Comparison of ENCODE assay signal across 29 mouse cellular contexts in genomic region chr3:143134528-143134927, GRCm38 (mm10).
DNase-seq lines count a peak whose midpoint lies in the region; ATAC-seq lines count a peak whose summit lies in the region.
"Had no signal": no experiment of that assay in that cellular context is flagged by ENCODE, and none has a peak within 500 bp of the region (broad histone marks: within the 10 kb centered on the region; RNA-seq: fewer than 3 reads in every experiment).

No protein-coding gene starts in this region.

- no peaks in the 10 kb centered on the region for H3K27me3 ChIP-seq in forebrain, embryonic 13.5 days
- no peaks in the 10 kb centered on the region for H3K27me3 ChIP-seq in forebrain, embryonic 11.5 days (ENCODE audit: control insufficient read depth, insufficient read depth, low read length)
- no peaks in the 10 kb centered on the region for H3K27me3 ChIP-seq in hindbrain, embryonic 14.5 days (ENCODE audit: control insufficient read depth, insufficient read depth, low read length)
- no peaks in the 10 kb centered on the region for H3K27me3 ChIP-seq in hindbrain, embryonic 10.5 days (ENCODE audit: insufficient read depth, poor library complexity, severe bottlenecking)
- no peaks in the 10 kb centered on the region for H3K27me3 ChIP-seq in neural tube, embryonic 13.5 days
- no peaks in the 10 kb centered on the region for H3K27me3 ChIP-seq in intestine, embryonic 16.5 days (replicated peaks; ENCODE audit: control insufficient read depth, insufficient read depth, low read length)
- H3K27me3 ChIP-seq: CH12.LX; embryonic facial prominence, embryonic 13.5 days; heart, embryonic 13.5 days; hindbrain, embryonic 12.5 days; Patski had no signal

- no peaks in the 10 kb centered on the region for H3K36me3 ChIP-seq in forebrain, embryonic 13.5 days (ENCODE audit: poor library complexity, severe bottlenecking)
- H3K36me3 ChIP-seq in forebrain, embryonic 11.5 days (ENCODE audit: control insufficient read depth, insufficient read depth, low read length): no peaks in the 10 kb centered on the region
- H3K36me3 ChIP-seq in hindbrain, embryonic 14.5 days (replicated peaks; ENCODE audit: control insufficient read depth, insufficient read depth): no peaks in the 10 kb centered on the region
- H3K36me3 ChIP-seq in hindbrain, embryonic 10.5 days: no peaks in the 10 kb centered on the region
- H3K36me3 ChIP-seq in neural tube, embryonic 13.5 days: no peaks in the 10 kb centered on the region
- no peaks in the 10 kb centered on the region for H3K36me3 ChIP-seq in intestine, embryonic 16.5 days (ENCODE audit: control insufficient read depth, insufficient read depth, low read length)
- H3K36me3 ChIP-seq: embryonic facial prominence, embryonic 10.5 days; embryonic facial prominence, embryonic 13.5 days; G1E; heart, embryonic 10.5 days; heart, embryonic 13.5 days; hindbrain, embryonic 12.5 days had no signal

- no peak for DNase-seq in forebrain, embryonic 11.5 days (ENCODE audit: low spot score)
- no peak for DNase-seq in hindbrain, embryonic 14.5 days (ENCODE audit: low spot score)
- no peak for DNase-seq in hindbrain, embryonic 10.5 days (ENCODE audit: low spot score)
- no peak for DNase-seq in cerebellum, adult 11-12 months
- DNase-seq: adrenal gland, postnatal 10 days; adrenal gland, postnatal 36 days; B cell, adult 2 months; cerebellum, adult 11 months; cerebellum, adult 8-10 months; cerebellum, postnatal 10 days; cerebellum, postnatal 36 days; embryo, embryonic 11 days; gastrocnemius, postnatal 25 days; heart, adult 2 months; heart, postnatal 14 days; heart, postnatal 4 days; kidney, adult 11 months had no signal

- H3K4me1 ChIP-seq in forebrain, embryonic 13.5 days: no peaks in the 10 kb centered on the region
- no peaks in the 10 kb centered on the region for H3K4me1 ChIP-seq in forebrain, embryonic 11.5 days (replicated peaks; ENCODE audit: control insufficient read depth, insufficient read depth, low read length)
- no peaks in the 10 kb centered on the region for H3K4me1 ChIP-seq in hindbrain, embryonic 14.5 days (replicated peaks; ENCODE audit: control insufficient read depth, insufficient read depth, low read length)
- no peaks in the 10 kb centered on the region for H3K4me1 ChIP-seq in hindbrain, embryonic 10.5 days (replicated peaks)
- no peaks in the 10 kb centered on the region for H3K4me1 ChIP-seq in neural tube, embryonic 13.5 days (replicated peaks)
- H3K4me1 ChIP-seq in intestine, embryonic 16.5 days (ENCODE audit: control insufficient read depth, insufficient read depth, low read length): no peaks in the 10 kb centered on the region
- H3K4me1 ChIP-seq: embryonic facial prominence, embryonic 10.5 days; embryonic facial prominence, embryonic 13.5 days; heart, embryonic 10.5 days; hindbrain, embryonic 12.5 days had no signal

- peak; percentile 43; the same call in 1 of the 2 replicates for ATAC-seq in forebrain, embryonic 13.5 days
- ATAC-seq in forebrain, embryonic 11.5 days (replicated peaks; ENCODE audit: low FRiP score): no peak
- ATAC-seq in hindbrain, embryonic 14.5 days (ENCODE audit: low FRiP score): 0 out of 2 replicates have a peak, but pooled peaks have one; percentile 59
- ATAC-seq in neural tube, embryonic 13.5 days (ENCODE audit: low read depth): peak; percentile 91
- no peak for ATAC-seq in intestine, embryonic 16.5 days
- ATAC-seq: Patski had no signal

- H3K4me3 ChIP-seq in forebrain, embryonic 13.5 days: no peak overlapping the region
- H3K4me3 ChIP-seq in forebrain, embryonic 11.5 days (ENCODE audit: low read depth, low read length): no peak overlapping the region
- no peak overlapping the region for H3K4me3 ChIP-seq in hindbrain, embryonic 14.5 days (replicated peaks; ENCODE audit: low read length)
- no peak overlapping the region for H3K4me3 ChIP-seq in hindbrain, embryonic 10.5 days
- no peak overlapping the region for H3K4me3 ChIP-seq in neural tube, embryonic 13.5 days
- no peak overlapping the region for H3K4me3 ChIP-seq in intestine, embryonic 16.5 days (ENCODE audit: low read length)
- H3K4me3 ChIP-seq: embryonic facial prominence, embryonic 10.5 days; embryonic facial prominence, embryonic 13.5 days; erythroblast, embryonic 14.5 days; heart, adult 2 months; heart, embryonic 10.5 days; heart, embryonic 13.5 days; hindbrain, embryonic 12.5 days had no signal

- WGBS in forebrain, embryonic 13.5 days: 38% methylated on average over 2 of the region's 2 CpGs
- 80% methylated on average over 2 of the region's 2 CpGs for WGBS in forebrain, embryonic 11.5 days
- WGBS in hindbrain, embryonic 14.5 days: 46% methylated on average over 2 of the region's 2 CpGs
- 89% methylated on average over 2 of the region's 2 CpGs for WGBS in hindbrain, embryonic 10.5 days
- WGBS in neural tube, embryonic 13.5 days: 52% methylated on average over 2 of the region's 2 CpGs
- 78% methylated on average over 2 of the region's 2 CpGs for WGBS in intestine, embryonic 16.5 days

- no peak overlapping the region for H3K9ac ChIP-seq in forebrain, embryonic 13.5 days
- no peak overlapping the region for H3K9ac ChIP-seq in forebrain, embryonic 11.5 days (ENCODE audit: low read length)
- H3K9ac ChIP-seq in hindbrain, embryonic 14.5 days: no peak overlapping the region
- H3K9ac ChIP-seq in neural tube, embryonic 13.5 days: no peak overlapping the region
- no peak overlapping the region for H3K9ac ChIP-seq in intestine, embryonic 16.5 days (ENCODE audit: low read depth, low read length)
- H3K9ac ChIP-seq: embryonic facial prominence, embryonic 13.5 days; heart, embryonic 13.5 days; hindbrain, embryonic 12.5 days had no signal

- no peak overlapping the region for H3K27ac ChIP-seq in forebrain, embryonic 13.5 days
- no peak overlapping the region for H3K27ac ChIP-seq in forebrain, embryonic 11.5 days (ENCODE audit: low read depth, low read length)
- no peak overlapping the region for H3K27ac ChIP-seq in hindbrain, embryonic 14.5 days
- no peak overlapping the region for H3K27ac ChIP-seq in hindbrain, embryonic 10.5 days
- H3K27ac ChIP-seq in neural tube, embryonic 13.5 days (replicated peaks): no peak overlapping the region
- H3K27ac ChIP-seq in intestine, embryonic 16.5 days (ENCODE audit: low read length): no peak overlapping the region
- H3K27ac ChIP-seq: embryonic facial prominence, embryonic 10.5 days; embryonic facial prominence, embryonic 13.5 days; heart, adult 2 months; heart, embryonic 10.5 days; heart, embryonic 13.5 days; hindbrain, embryonic 12.5 days had no signal

- H3K9me3 ChIP-seq in forebrain, embryonic 13.5 days (replicated peaks): no peaks in the 10 kb centered on the region
- no peaks in the 10 kb centered on the region for H3K9me3 ChIP-seq in forebrain, embryonic 11.5 days (ENCODE audit: control insufficient read depth, low read length)
- H3K9me3 ChIP-seq in hindbrain, embryonic 14.5 days (ENCODE audit: control insufficient read depth, low read length): no peaks in the 10 kb centered on the region
- H3K9me3 ChIP-seq in hindbrain, embryonic 10.5 days: no peaks in the 10 kb centered on the region
- no peaks in the 10 kb centered on the region for H3K9me3 ChIP-seq in neural tube, embryonic 13.5 days
- no peaks in the 10 kb centered on the region for H3K9me3 ChIP-seq in intestine, embryonic 16.5 days (ENCODE audit: control insufficient read depth, low read length)
- H3K9me3 ChIP-seq: embryonic facial prominence, embryonic 10.5 days; embryonic facial prominence, embryonic 13.5 days; heart, embryonic 10.5 days; heart, embryonic 13.5 days; hindbrain, embryonic 12.5 days had no signal

- no peak overlapping the region for H3K4me2 ChIP-seq in forebrain, embryonic 13.5 days
- no peak overlapping the region for H3K4me2 ChIP-seq in forebrain, embryonic 11.5 days (ENCODE audit: low read depth, low read length, severe bottlenecking)
- no peak overlapping the region for H3K4me2 ChIP-seq in hindbrain, embryonic 14.5 days (replicated peaks)
- H3K4me2 ChIP-seq in neural tube, embryonic 13.5 days: no peak overlapping the region
- H3K4me2 ChIP-seq in intestine, embryonic 16.5 days (ENCODE audit: low read depth, low read length): no peak overlapping the region
- H3K4me2 ChIP-seq: embryonic facial prominence, embryonic 13.5 days; heart, embryonic 13.5 days; hindbrain, embryonic 12.5 days had no signal

Comparison
In these comparisons a context has a peak if more than half of its experiments do, and no peak if none do; other contexts are left out.
1. ATAC-seq: peak in forebrain, embryonic 13.5 days (single experiment), hindbrain, embryonic 14.5 days (single experiment) and neural tube, embryonic 13.5 days (single experiment); none in forebrain, embryonic 11.5 days (single experiment) and intestine, embryonic 16.5 days (single experiment).